Mouse (Mus musculus): ENCODE results near the gene Myo1g. TPM values are rescaled to one million over a fixed set of nuclear protein-coding genes. Genes with fewer than 3 reads are reported as not detected.

The Myo1g gene
- polyA plus RNA-seq, 1 experiment from 2014 or later: 1.1 TPM

GRCm38 (mm10) chr11:6549770-6550169, 29.0 kb upstream of the Myo1g start:
- peaks cover 5% of the 10 kb centered on the region; the same call in 1 of the 2 replicates for H3K4me1 ChIP-seq
- no peak overlapping the region for H3K4me2 ChIP-seq (replicated peaks)
- H3K4me3 ChIP-seq: no peak overlapping the region
- WGBS: 93% methylated on average over 2 of the region's 2 CpGs
- H3K36me3 ChIP-seq: peaks cover 6% of the 10 kb centered on the region; the same call in 1 of the 2 replicates
- no peaks in the 10 kb centered on the region for H3K9me3 ChIP-seq
- ATAC-seq (ENCODE audit: insufficient number of reproducible peaks, insufficient read depth, low FRiP score, low TSS enrichment): no peak
- no peak overlapping the region for H3K27ac ChIP-seq
- no peak overlapping the region for H3K9ac ChIP-seq
- no peaks in the 10 kb centered on the region for H3K27me3 ChIP-seq

GRCm38 (mm10) chr11:6547696-6548325, 27.0 kb upstream of the Myo1g start:
- no peak for ATAC-seq (ENCODE audit: insufficient number of reproducible peaks, insufficient read depth, low FRiP score, low TSS enrichment)
- Histone ChIP-seq H3K9me3 (no peaks in the 10 kb centered on the region), H3K4me2 (replicated peaks) (peak overlapping the region; percentile 55), H3K4me3 (peak overlapping the region; percentile 80), H3K9ac (peak overlapping the region; percentile 93), H3K36me3 (peaks cover 5% of the 10 kb centered on the region; the same call in 1 of the 2 replicates), H3K4me1 (peaks cover 5% of the 10 kb centered on the region; the same call in 1 of the 2 replicates), H3K27ac (peak overlapping the region; percentile 97; the same call in 1 of the 2 replicates), H3K27me3 (no peaks in the 10 kb centered on the region)
- 33% methylated on average over 6 of the region's 6 CpGs for WGBS

- Histone ChIP-seq H3K27ac (peak overlapping the region; percentile 97), H3K4me2 (replicated peaks) (peak overlapping the region; percentile 55), H3K27me3 (no peaks in the 10 kb centered on the region), H3K36me3 (no peaks in the 10 kb centered on the region), H3K9me3 (no peaks in the 10 kb centered on the region), H3K4me1 (peaks cover 5% of the 10 kb centered on the region; the same call in 1 of the 2 replicates), H3K4me3 (peak overlapping the region; percentile 80), H3K9ac (peak overlapping the region; percentile 93)
- ATAC-seq (ENCODE audit: insufficient number of reproducible peaks, insufficient read depth, low FRiP score, low TSS enrichment): peak; percentile 68
- under 1% methylated on average over 27 of the region's 41 CpGs for WGBS
Measured at GRCm38 (mm10) chr11:6547037-6547680, 26.4 kb upstream of the Myo1g start.

GRCm38 (mm10) chr11:6546205-6547013, 25.6 kb upstream of the Myo1g start, which contains the start of gene Ccm2:
TSS of gene Ccm2 (plus strand) at chr11:6546887.
- H3K27me3 ChIP-seq: no peaks in the 10 kb centered on the region
- WGBS: 1% methylated on average over 43 of the region's 57 CpGs
- ATAC-seq (ENCODE audit: insufficient number of reproducible peaks, insufficient read depth, low FRiP score, low TSS enrichment): peak; percentile 89

GRCm38 (mm10) chr11:6545857-6546192, 25.1 kb upstream of the Myo1g start:
- Histone ChIP-seq H3K4me1 (peaks cover 5% of the 10 kb centered on the region; the same call in 1 of the 2 replicates), H3K9ac (peak overlapping the region; percentile 44; the same call in 1 of the 2 replicates), H3K27ac (peak overlapping the region; percentile 97), H3K36me3 (no peaks in the 10 kb centered on the region), H3K27me3 (no peaks in the 10 kb centered on the region), H3K9me3 (no peaks in the 10 kb centered on the region), H3K4me3 (peak overlapping the region; percentile 80), H3K4me2 (replicated peaks) (peak overlapping the region; percentile 55)
- no peak for ATAC-seq (ENCODE audit: insufficient number of reproducible peaks, insufficient read depth, low FRiP score, low TSS enrichment)
- WGBS: 22% methylated on average over 3 of the region's 3 CpGs

More at GRCm38 (mm10) chr11:6546205-6547013, 25.6 kb upstream of the Myo1g start, which contains the start of gene Ccm2:
- H3K4me2 ChIP-seq (replicated peaks): peak within 1 kb of the TSS; percentile 55
- H3K9ac ChIP-seq: peak within 1 kb of the TSS; percentile 93
- no peaks in the 10 kb centered on the region for H3K36me3 ChIP-seq
- peak within 1 kb of the TSS; percentile 80 for H3K4me3 ChIP-seq
- H3K27ac ChIP-seq: peak within 1 kb of the TSS; percentile 97
- H3K9me3 ChIP-seq: no peaks in the 10 kb centered on the region
- peaks cover 5% of the 10 kb centered on the region; the same call in 1 of the 2 replicates for H3K4me1 ChIP-seq

GRCm38 (mm10) chr11:6545186-6545856, 24.6 kb upstream of the Myo1g start:
- WGBS: 93% methylated on average over 4 of the region's 4 CpGs
- no peak overlapping the region for H3K9ac ChIP-seq
- peaks cover 5% of the 10 kb centered on the region; the same call in 1 of the 2 replicates for H3K4me1 ChIP-seq
- no peak overlapping the region for H3K4me3 ChIP-seq
- H3K27me3 ChIP-seq: no peaks in the 10 kb centered on the region
- no peak for ATAC-seq (ENCODE audit: insufficient number of reproducible peaks, insufficient read depth, low FRiP score, low TSS enrichment)
- H3K4me2 ChIP-seq (replicated peaks): no peak overlapping the region
- 0 out of 2 replicates have a peak overlapping the region, but pooled peaks have one; percentile 97 for H3K27ac ChIP-seq
- H3K36me3 ChIP-seq: no peaks in the 10 kb centered on the region
- H3K9me3 ChIP-seq: no peaks in the 10 kb centered on the region

GRCm38 (mm10) chr11:6544683-6545082, 23.9 kb upstream of the Myo1g start:
- Histone ChIP-seq H3K27me3 (no peaks in the 10 kb centered on the region), H3K36me3 (no peaks in the 10 kb centered on the region), H3K9ac (no peak overlapping the region), H3K27ac (no peak overlapping the region), H3K4me2 (replicated peaks) (no peak overlapping the region), H3K4me1 (peaks cover 5% of the 10 kb centered on the region; the same call in 1 of the 2 replicates), H3K4me3 (no peak overlapping the region), H3K9me3 (no peaks in the 10 kb centered on the region)
- no peak for ATAC-seq (ENCODE audit: insufficient number of reproducible peaks, insufficient read depth, low FRiP score, low TSS enrichment)
- WGBS: 77% methylated on average over 3 of the region's 3 CpGs

- Histone ChIP-seq H3K27me3 (no peaks in the 10 kb centered on the region), H3K4me2 (replicated peaks) (no peak overlapping the region), H3K4me1 (peaks cover 12% of the 10 kb centered on the region; the same call in 1 of the 2 replicates), H3K27ac (no peak overlapping the region), H3K4me3 (no peak overlapping the region), H3K36me3 (peaks cover 10% of the 10 kb centered on the region), H3K9ac (no peak overlapping the region), H3K9me3 (no peaks in the 10 kb centered on the region)
- 84% methylated on average over 3 of the region's 3 CpGs for WGBS
- ATAC-seq (ENCODE audit: insufficient number of reproducible peaks, insufficient read depth, low FRiP score, low TSS enrichment): no peak
Measured at GRCm38 (mm10) chr11:6530746-6531145, 10.0 kb upstream of the Myo1g start.

GRCm38 (mm10) chr11:6529961-6530360, 9.2 kb upstream of the Myo1g start:
- no peak overlapping the region for H3K27ac ChIP-seq
- H3K9ac ChIP-seq: no peak overlapping the region
- no peaks in the 10 kb centered on the region for H3K27me3 ChIP-seq
- peaks cover 18% of the 10 kb centered on the region for H3K36me3 ChIP-seq
- no peak overlapping the region for H3K4me2 ChIP-seq (replicated peaks)
- 89% methylated on average over 8 of the region's 8 CpGs for WGBS
- H3K9me3 ChIP-seq: no peaks in the 10 kb centered on the region
- no peak overlapping the region for H3K4me3 ChIP-seq
- no peak for ATAC-seq (ENCODE audit: insufficient number of reproducible peaks, insufficient read depth, low FRiP score, low TSS enrichment)
- H3K4me1 ChIP-seq: peaks cover 12% of the 10 kb centered on the region; the same call in 1 of the 2 replicates

- Histone ChIP-seq H3K36me3 (peaks cover 31% of the 10 kb centered on the region), H3K27me3 (no peaks in the 10 kb centered on the region), H3K9ac (peak overlapping the region; percentile 86), H3K9me3 (no peaks in the 10 kb centered on the region), H3K4me1 (peaks cover 12% of the 10 kb centered on the region; the same call in 1 of the 2 replicates), H3K4me2 (replicated peaks) (peak overlapping the region; percentile 83), H3K4me3 (peak overlapping the region; percentile 68), H3K27ac (peak overlapping the region; percentile 84)
- under 1% methylated on average over 51 of the region's 51 CpGs for WGBS
- peak; percentile 85 for ATAC-seq (ENCODE audit: insufficient number of reproducible peaks, insufficient read depth, low FRiP score, low TSS enrichment)
Measured at GRCm38 (mm10) chr11:6528186-6529006, 7.6 kb upstream of the Myo1g start.

Data from embryonic facial prominence, embryonic 12.5 days (tissue).